Mouse (Mus musculus) forebrain, embryonic 13.5 days (tissue): ENCODE measurements around the gene Axin2. TPM values are rescaled to one million over a fixed set of nuclear protein-coding genes. Genes with fewer than 3 reads are reported as not detected.

ENCODE experiments used
- ATAC-seq: fragments of 200-750 bp; cut with Nextera tagmentation; 2 replicates; pipeline ENCODE4 v1.8.0; 2017
- H3K27ac ChIP-seq: fragments of 300-500 bp; sonication (generic); 2 replicates; pipeline ENCODE4 v1.5.1; 2015; ENCODE audit warnings: inconsistent platforms, mild to moderate bottlenecking, moderate library complexity
- H3K27me3 ChIP-seq: fragments of 300-500 bp; sonication (generic); 2 replicates; pipeline ENCODE4 v1.6.1; 2015; ENCODE audit warnings: mild to moderate bottlenecking, inconsistent platforms
- H3K36me3 ChIP-seq: fragments of 300-500 bp; sonication (generic); 2 replicates; pipeline ENCODE4 v1.6.1; 2015; ENCODE audit warnings: mild to moderate bottlenecking, inconsistent platforms; ENCODE audit not compliant: poor library complexity, severe bottlenecking
- H3K4me1 ChIP-seq: fragments of 300-500 bp; sonication (generic); 2 replicates; pipeline ENCODE4 v1.6.1; 2015; ENCODE audit warnings: inconsistent platforms
- H3K4me2 ChIP-seq: fragments of 300-500 bp; sonication (generic); 2 replicates; pipeline ENCODE4 v1.6.1; 2015; ENCODE audit warnings: inconsistent platforms, mild to moderate bottlenecking, moderate library complexity
- H3K4me3 ChIP-seq: fragments of 300-500 bp; sonication (generic); 2 replicates; pipeline ENCODE4 v1.5.1; 2015; ENCODE audit warnings: mild to moderate bottlenecking, inconsistent platforms
- H3K9ac ChIP-seq: fragments of 300-500 bp; sonication (generic); 2 replicates; pipeline ENCODE4 v1.6.1; 2015; ENCODE audit warnings: mild to moderate bottlenecking, inconsistent platforms
- H3K9me3 ChIP-seq: fragments of 300-500 bp; sonication (generic); replicated peaks from 2 replicates; pipeline ENCODE4 v1.6.1; 2016; ENCODE audit warnings: inconsistent platforms
- WGBS: fragments of 180-500 bp; shearing (Covaris S2); methylation state at CpG from one replicate; pipeline ENCODE4 v1.1.7; 2015; 5-methylcytosine and 5-hydroxymethylcytosine counted together
- polyA plus RNA-seq: library from polyadenylated mRNA; unstranded; fragments of >200 nt; fragmentation: Nextera tagmentation; extraction: Ambion mirVana; gene quantifications from 2 replicates; pipeline ENCODE4 v1.2.1, GENCODE M21; 2015

The Axin2 gene
- polyA plus RNA-seq, 1 experiment from 2014 or later: 9.6 TPM

- ATAC-seq: no peak
- H3K9ac ChIP-seq: peak overlapping the region; percentile 95
- peak overlapping the region; percentile 86 for H3K4me2 ChIP-seq
- H3K4me3 ChIP-seq: peak overlapping the region; percentile 93
- H3K4me1 ChIP-seq: peaks cover 74% of the 10 kb centered on the region
- peak overlapping the region; percentile 31 for H3K27ac ChIP-seq
- no peaks in the 10 kb centered on the region for H3K27me3 ChIP-seq
- WGBS: 14% methylated on average over 5 of the region's 5 CpGs
- no peaks in the 10 kb centered on the region for H3K9me3 ChIP-seq
- H3K36me3 ChIP-seq: peaks cover 4% of the 10 kb centered on the region
Measured at GRCm38 (mm10) chr11:108924346-108924745, 4.2 kb downstream of the Axin2 start.

DNA sequence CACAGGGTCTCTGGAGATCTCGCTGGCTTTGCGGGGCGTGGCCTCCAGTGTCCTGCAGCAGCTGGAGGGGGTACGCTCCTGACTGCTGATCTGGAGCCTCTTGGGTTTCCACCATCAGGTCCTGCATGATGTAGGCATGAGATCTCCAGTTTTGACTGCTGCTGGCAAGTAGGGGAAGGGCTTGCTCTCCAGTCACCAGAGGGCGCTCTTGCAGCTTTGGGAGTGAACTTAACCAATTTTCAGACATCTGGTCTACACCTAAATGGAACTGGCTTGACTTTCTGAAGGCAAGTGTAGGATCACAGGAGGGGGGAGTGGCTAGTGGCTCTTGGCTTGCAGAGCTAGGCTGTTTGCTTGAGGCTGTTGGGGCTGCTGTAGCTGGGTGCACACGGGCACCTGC is 5.1 kb downstream of the Axin2 start:
- Histone ChIP-seq H3K4me1 (peaks cover 83% of the 10 kb centered on the region), H3K9me3 (no peaks in the 10 kb centered on the region), H3K4me3 (peak overlapping the region; percentile 93), H3K36me3 (peaks cover 4% of the 10 kb centered on the region), H3K27ac (peak overlapping the region; percentile 54), H3K4me2 (peak overlapping the region; percentile 86), H3K27me3 (no peaks in the 10 kb centered on the region), H3K9ac (peak overlapping the region; percentile 95)
- ATAC-seq: no peak
- 14% methylated on average over 6 of the region's 6 CpGs for WGBS

GRCm38 (mm10) chr11:108925826-108926225 is 5.7 kb downstream of the Axin2 start:
- no peak overlapping the region for H3K27ac ChIP-seq

GRCm38 (mm10) chr11:108926345-108927092 is 6.4 kb downstream of the Axin2 start:
- peak overlapping the region; percentile 28 for H3K4me3 ChIP-seq

More at GRCm38 (mm10) chr11:108925826-108926225, 5.7 kb downstream of the Axin2 start:
- 67% methylated on average over 9 of the region's 9 CpGs for WGBS
- no peaks in the 10 kb centered on the region for H3K27me3 ChIP-seq
- peak overlapping the region; percentile 93 for H3K4me3 ChIP-seq
- ATAC-seq: no peak
- H3K36me3 ChIP-seq: peaks cover 8% of the 10 kb centered on the region
- peaks cover 89% of the 10 kb centered on the region for H3K4me1 ChIP-seq
- H3K9ac ChIP-seq: peak overlapping the region; percentile 95
- peak overlapping the region; percentile 86 for H3K4me2 ChIP-seq
- H3K9me3 ChIP-seq: no peaks in the 10 kb centered on the region

GRCm38 (mm10) chr11:108927093-108927444 is 6.9 kb downstream of the Axin2 start:
- Histone ChIP-seq H3K27me3 (no peaks in the 10 kb centered on the region), H3K4me1 (peaks cover 94% of the 10 kb centered on the region), H3K4me3 (peak overlapping the region; percentile 28), H3K36me3 (peaks cover 20% of the 10 kb centered on the region), H3K4me2 (peak overlapping the region; percentile 86), H3K9me3 (no peaks in the 10 kb centered on the region), H3K9ac (peak overlapping the region; percentile 49), H3K27ac (peak overlapping the region; percentile 58)
- 31% methylated on average over 13 of the region's 13 CpGs for WGBS
- no peak for ATAC-seq

More at GRCm38 (mm10) chr11:108926345-108927092, 6.4 kb downstream of the Axin2 start:
- H3K9ac ChIP-seq: peak overlapping the region; percentile 49
- peak overlapping the region; percentile 58 for H3K27ac ChIP-seq
- no peak for ATAC-seq
- H3K36me3 ChIP-seq: peaks cover 15% of the 10 kb centered on the region
- H3K4me1 ChIP-seq: peaks cover 96% of the 10 kb centered on the region
- WGBS: 34% methylated on average over 10 of the region's 10 CpGs
- peak overlapping the region; percentile 86 for H3K4me2 ChIP-seq
- H3K27me3 ChIP-seq: no peaks in the 10 kb centered on the region
- H3K9me3 ChIP-seq: no peaks in the 10 kb centered on the region

DNA sequence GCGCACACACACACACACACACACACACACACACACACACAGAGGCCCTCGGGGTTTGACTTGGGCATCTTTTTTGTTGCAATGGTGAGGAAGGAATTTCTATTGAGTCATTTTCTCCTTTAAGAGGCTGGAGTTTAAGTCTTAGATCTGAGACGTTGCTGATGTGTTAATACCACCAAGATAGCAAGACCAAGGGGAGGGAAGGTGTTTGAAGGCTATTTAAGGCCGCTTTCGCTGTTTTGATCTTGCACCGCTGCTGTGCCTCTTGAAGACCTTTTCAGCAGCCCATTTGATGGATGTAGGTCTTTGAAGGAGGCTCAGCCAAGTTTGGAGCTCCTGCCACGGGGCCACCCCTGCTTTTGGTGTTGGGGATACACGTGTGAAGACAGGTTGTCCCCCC is 7.9 kb downstream of the Axin2 start:
- ATAC-seq: no peak
- peaks cover 83% of the 10 kb centered on the region for H3K4me1 ChIP-seq
- H3K9ac ChIP-seq: 0 out of 2 replicates have a peak overlapping the region, but pooled peaks have one; percentile 30

GRCm38 (mm10) chr11:108928752-108929151 is 8.6 kb downstream of the Axin2 start:
- ATAC-seq: no peak
- Histone ChIP-seq H3K9me3 (no peaks in the 10 kb centered on the region), H3K27me3 (no peaks in the 10 kb centered on the region), H3K4me3 (0 out of 2 replicates have a peak overlapping the region, but pooled peaks have one; percentile 3), H3K36me3 (peaks cover 33% of the 10 kb centered on the region), H3K4me2 (peak overlapping the region; percentile 86), H3K27ac (no peak overlapping the region; the same call in 1 of the 2 replicates), H3K9ac (0 out of 2 replicates have a peak overlapping the region, but pooled peaks have one; percentile 43), H3K4me1 (peaks cover 83% of the 10 kb centered on the region)
- 7% methylated on average over 7 of the region's 7 CpGs for WGBS

More for the DNA sequence above, 7.9 kb downstream of the Axin2 start:
- Histone ChIP-seq H3K36me3 (peaks cover 30% of the 10 kb centered on the region), H3K27me3 (no peaks in the 10 kb centered on the region), H3K4me3 (peak overlapping the region; percentile 3; the same call in 1 of the 2 replicates), H3K9me3 (no peaks in the 10 kb centered on the region), H3K4me2 (peak overlapping the region; percentile 86), H3K27ac (no peak overlapping the region)
- WGBS: 17% methylated on average over 8 of the region's 8 CpGs

DNA sequence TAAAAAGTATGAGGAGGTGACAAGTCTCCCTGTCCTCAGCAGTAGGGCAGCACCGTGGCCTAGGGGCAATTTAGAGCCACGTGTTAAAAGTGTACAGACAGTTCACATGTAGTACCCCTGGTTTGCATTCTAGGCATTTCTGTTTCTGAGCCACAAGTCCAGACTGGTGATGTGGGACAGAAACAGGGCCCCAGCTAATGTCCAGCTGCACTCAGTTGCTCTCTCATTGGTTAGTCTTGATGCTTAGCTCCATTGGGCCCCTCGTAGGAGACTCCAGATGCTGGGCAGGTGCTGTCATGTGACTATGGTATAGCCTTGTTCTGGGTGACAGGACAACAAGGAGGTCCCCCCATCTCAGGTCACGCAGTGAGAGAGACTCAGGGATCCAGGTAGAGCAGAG is 9.0 kb downstream of the Axin2 start:
- Histone ChIP-seq H3K27me3 (no peaks in the 10 kb centered on the region), H3K4me3 (no peak overlapping the region), H3K4me2 (peak overlapping the region; percentile 86), H3K36me3 (peaks cover 34% of the 10 kb centered on the region), H3K27ac (no peak overlapping the region; the same call in 1 of the 2 replicates), H3K9me3 (no peaks in the 10 kb centered on the region), H3K9ac (peak overlapping the region; percentile 43), H3K4me1 (peaks cover 84% of the 10 kb centered on the region)
- 45% methylated on average over 4 of the region's 4 CpGs for WGBS
- no peak for ATAC-seq

DNA sequence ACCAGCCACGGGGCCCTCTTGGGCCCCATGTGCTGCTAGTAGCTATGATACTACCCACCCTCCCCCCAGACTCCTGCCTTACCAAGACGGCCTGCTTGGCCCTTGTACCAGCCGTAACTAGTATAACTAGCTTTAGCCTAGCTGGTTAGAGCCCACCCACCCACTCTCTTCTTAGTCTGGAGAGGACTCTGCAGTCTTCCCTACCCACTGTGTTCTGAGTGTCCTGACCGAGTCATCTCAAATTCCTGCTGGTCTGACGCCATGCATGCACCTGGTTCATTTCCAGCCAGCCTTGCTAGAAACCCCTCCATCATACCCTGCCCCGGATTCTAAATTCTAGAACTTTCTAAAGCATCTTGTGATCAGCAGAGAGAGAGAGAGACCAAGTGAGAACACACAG is 9.6 kb downstream of the Axin2 start:
- H3K4me1 ChIP-seq: peaks cover 84% of the 10 kb centered on the region
- no peak overlapping the region for H3K4me3 ChIP-seq
- H3K36me3 ChIP-seq: peaks cover 34% of the 10 kb centered on the region
- H3K9me3 ChIP-seq: no peaks in the 10 kb centered on the region
- peak overlapping the region; percentile 86 for H3K4me2 ChIP-seq
- ATAC-seq: no peak
- 59% methylated on average over 6 of the region's 6 CpGs for WGBS
- no peak overlapping the region for H3K27ac ChIP-seq
- H3K27me3 ChIP-seq: no peaks in the 10 kb centered on the region
- H3K9ac ChIP-seq: peak overlapping the region; percentile 43

DNA sequence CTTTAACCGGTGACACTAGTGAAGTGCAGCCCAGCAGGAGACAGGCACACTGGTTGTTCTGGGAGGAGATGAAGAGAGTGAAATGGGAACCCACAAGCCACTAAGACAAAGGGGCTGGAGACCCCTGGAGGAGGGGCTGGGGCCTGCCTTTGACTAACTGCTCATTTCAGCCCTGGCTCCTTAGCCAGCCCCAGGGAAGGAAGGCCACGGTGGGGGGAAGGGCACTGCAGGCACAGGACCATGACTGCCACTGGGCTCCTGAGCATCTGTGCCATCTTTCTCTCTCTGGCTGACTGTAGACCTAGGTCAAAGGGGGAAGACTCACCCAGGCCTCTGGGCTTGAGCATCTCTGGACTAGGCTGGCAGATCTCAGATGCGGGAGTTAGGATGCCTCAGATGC is 10.5 kb downstream of the Axin2 start:
- Histone ChIP-seq H3K9me3 (no peaks in the 10 kb centered on the region), H3K4me1 (peaks cover 84% of the 10 kb centered on the region), H3K9ac (no peak overlapping the region), H3K27me3 (no peaks in the 10 kb centered on the region), H3K4me3 (no peak overlapping the region), H3K36me3 (peaks cover 34% of the 10 kb centered on the region), H3K4me2 (peak overlapping the region; percentile 86; the same call in 1 of the 2 replicates), H3K27ac (0 out of 2 replicates have a peak overlapping the region, but pooled peaks have one; percentile 7)
- WGBS: 24% methylated on average over 3 of the region's 3 CpGs
- no peak for ATAC-seq

GRCm38 (mm10) chr11:108933835-108934234 is 13.7 kb downstream of the Axin2 start:
- no peak for ATAC-seq
- peaks cover 78% of the 10 kb centered on the region for H3K4me1 ChIP-seq
- no peaks in the 10 kb centered on the region for H3K27me3 ChIP-seq
- no peak overlapping the region for H3K4me3 ChIP-seq
- WGBS: 62% methylated on average over 9 of the region's 9 CpGs
- H3K36me3 ChIP-seq: peaks cover 49% of the 10 kb centered on the region
- peak overlapping the region; percentile 85 for H3K27ac ChIP-seq
- H3K4me2 ChIP-seq: no peak overlapping the region; the same call in 1 of the 2 replicates
- no peaks in the 10 kb centered on the region for H3K9me3 ChIP-seq
- no peak overlapping the region for H3K9ac ChIP-seq

- ATAC-seq: peak; percentile 86
- WGBS: 6% methylated on average over 18 of the region's 18 CpGs
- no peaks in the 10 kb centered on the region for H3K27me3 ChIP-seq
- peak overlapping the region; percentile 51 for H3K9ac ChIP-seq
- H3K9me3 ChIP-seq: no peaks in the 10 kb centered on the region
- H3K27ac ChIP-seq: peak overlapping the region; percentile 85
- H3K36me3 ChIP-seq: peaks cover 64% of the 10 kb centered on the region
- peak overlapping the region; percentile 41 for H3K4me2 ChIP-seq
- peaks cover 71% of the 10 kb centered on the region for H3K4me1 ChIP-seq
- no peak overlapping the region for H3K4me3 ChIP-seq
Measured at GRCm38 (mm10) chr11:108935128-108935868, 15.1 kb downstream of the Axin2 start.
